Mouse (Mus musculus): ENCODE results near the gene Dph1. TPM values are rescaled to one million over a fixed set of nuclear protein-coding genes. Genes with fewer than 3 reads are reported as not detected.
A peak's percentile ranks its signal among the peaks of the same experiment; 100 is the strongest.

Dph1 gene
- polyA plus RNA-seq, 1 experiment from 2014 or later = 26.3 TPM

GRCm38 (mm10) chr11:75229289-75229688, 38.2 kb upstream of the Dph1 start:
- ATAC-seq (replicated peaks; ENCODE audit: low FRiP score, low read depth) = no peak
- peaks cover 2% of the 10 kb centered on the region; the same call in 1 of the 2 replicates for H3K4me1 ChIP-seq (replicated peaks; ENCODE audit: insufficient read depth, low read length)
- no peak for DNase-seq (ENCODE audit: low spot score)
- H3K27me3 ChIP-seq (ENCODE audit: insufficient read depth, low read length) = no peaks in the 10 kb centered on the region
- H3K9me3 ChIP-seq (replicated peaks; ENCODE audit: low read length) = no peaks in the 10 kb centered on the region
- TF ChIP-seq CTCF (IDR thresholded peaks at IDR 0.05; ENCODE audit: low read depth) = no peak
- no peak overlapping the region for H3K4me2 ChIP-seq (ENCODE audit: low read length)
- no peak overlapping the region for H3K27ac ChIP-seq
- H3K9ac ChIP-seq (ENCODE audit: low read depth, low read length) = no peak overlapping the region
- H3K4me3 ChIP-seq (replicated peaks; ENCODE audit: low read depth, low read length) = no peak overlapping the region
- 67% methylated on average over 6 of the region's 6 CpGs for WGBS
- H3K36me3 ChIP-seq (ENCODE audit: insufficient read depth, low read length) = no peaks in the 10 kb centered on the region

GRCm38 (mm10) chr11:75227632-75228031, 36.6 kb upstream of the Dph1 start:
- no peaks in the 10 kb centered on the region for H3K27me3 ChIP-seq (ENCODE audit: insufficient read depth, low read length)
- TF ChIP-seq CTCF (IDR thresholded peaks at IDR 0.05; ENCODE audit: low read depth) = no peak

GRCm38 (mm10) chr11:75224835-75225234, 33.8 kb upstream of the Dph1 start:
- Histone ChIP-seq H3K4me2 (ENCODE audit: low read length) (no peak overlapping the region), H3K9me3 (replicated peaks; ENCODE audit: low read length) (no peaks in the 10 kb centered on the region), H3K4me1 (replicated peaks; ENCODE audit: insufficient read depth, low read length) (no peaks in the 10 kb centered on the region), H3K9ac (ENCODE audit: low read depth, low read length) (no peak overlapping the region), H3K27me3 (ENCODE audit: insufficient read depth, low read length) (no peaks in the 10 kb centered on the region), H3K4me3 (replicated peaks; ENCODE audit: low read depth, low read length) (no peak overlapping the region), H3K27ac (no peak overlapping the region), H3K36me3 (ENCODE audit: insufficient read depth, low read length) (no peaks in the 10 kb centered on the region)
- WGBS = 88% methylated on average over 4 of the region's 4 CpGs
- DNase-seq (ENCODE audit: low spot score) (no peak), ATAC-seq (replicated peaks; ENCODE audit: low FRiP score, low read depth) (no peak)
- TF ChIP-seq CTCF (IDR thresholded peaks at IDR 0.05; ENCODE audit: low read depth) = no peak

More at GRCm38 (mm10) chr11:75227632-75228031, 36.6 kb upstream of the Dph1 start:
- Histone ChIP-seq H3K9me3 (replicated peaks; ENCODE audit: low read length) (no peaks in the 10 kb centered on the region), H3K4me1 (replicated peaks; ENCODE audit: insufficient read depth, low read length) (no peaks in the 10 kb centered on the region), H3K4me2 (ENCODE audit: low read length) (no peak overlapping the region), H3K4me3 (replicated peaks; ENCODE audit: low read depth, low read length) (no peak overlapping the region), H3K9ac (ENCODE audit: low read depth, low read length) (no peak overlapping the region), H3K27ac (no peak overlapping the region), H3K36me3 (ENCODE audit: insufficient read depth, low read length) (no peaks in the 10 kb centered on the region)
- WGBS = 30% methylated on average over 3 of the region's 3 CpGs
- ATAC-seq (replicated peaks; ENCODE audit: low FRiP score, low read depth) (no peak), DNase-seq (ENCODE audit: low spot score) (no peak)

- no peak for TF ChIP-seq CTCF (IDR thresholded peaks at IDR 0.05; ENCODE audit: low read depth)
- DNase-seq (ENCODE audit: low spot score) (no peak), ATAC-seq (replicated peaks; ENCODE audit: low FRiP score, low read depth) (no peak)
- H3K4me1 ChIP-seq (replicated peaks; ENCODE audit: insufficient read depth, low read length) = no peaks in the 10 kb centered on the region
- WGBS = 84% methylated on average over 12 of the region's 12 CpGs
- no peaks in the 10 kb centered on the region for H3K27me3 ChIP-seq (ENCODE audit: insufficient read depth, low read length)
- H3K4me3 ChIP-seq (replicated peaks; ENCODE audit: low read depth, low read length) = no peak overlapping the region
- H3K27ac ChIP-seq = no peak overlapping the region
- no peaks in the 10 kb centered on the region for H3K36me3 ChIP-seq (ENCODE audit: insufficient read depth, low read length)
- no peak overlapping the region for H3K4me2 ChIP-seq (ENCODE audit: low read length)
- no peaks in the 10 kb centered on the region for H3K9me3 ChIP-seq (replicated peaks; ENCODE audit: low read length)
- no peak overlapping the region for H3K9ac ChIP-seq (ENCODE audit: low read depth, low read length)
Observed at GRCm38 (mm10) chr11:75224062-75224461, 33.0 kb upstream of the Dph1 start.

GRCm38 (mm10) chr11:75220517-75221145, 29.6 kb upstream of the Dph1 start:
- TF ChIP-seq CTCF (IDR thresholded peaks at IDR 0.05; ENCODE audit: low read depth) = no peak
- ATAC-seq (replicated peaks; ENCODE audit: low FRiP score, low read depth) (no peak), DNase-seq (ENCODE audit: low spot score) (no peak)
- Histone ChIP-seq H3K4me2 (ENCODE audit: low read length) (no peak overlapping the region), H3K9ac (ENCODE audit: low read depth, low read length) (no peak overlapping the region), H3K27me3 (ENCODE audit: insufficient read depth, low read length) (no peaks in the 10 kb centered on the region), H3K9me3 (replicated peaks; ENCODE audit: low read length) (no peaks in the 10 kb centered on the region), H3K4me1 (replicated peaks; ENCODE audit: insufficient read depth, low read length) (no peaks in the 10 kb centered on the region), H3K27ac (no peak overlapping the region), H3K36me3 (ENCODE audit: insufficient read depth, low read length) (no peaks in the 10 kb centered on the region), H3K4me3 (replicated peaks; ENCODE audit: low read depth, low read length) (no peak overlapping the region)
- 39% methylated on average over 5 of the region's 6 CpGs for WGBS

GRCm38 (mm10) chr11:75220115-75220514, 29.1 kb upstream of the Dph1 start:
- H3K4me2 ChIP-seq (ENCODE audit: low read length) = no peak overlapping the region
- H3K27me3 ChIP-seq (ENCODE audit: insufficient read depth, low read length) = no peaks in the 10 kb centered on the region
- no peaks in the 10 kb centered on the region for H3K9me3 ChIP-seq (replicated peaks; ENCODE audit: low read length)
- 35% methylated on average over 9 of the region's 9 CpGs for WGBS
- ATAC-seq (replicated peaks; ENCODE audit: low FRiP score, low read depth) (no peak), DNase-seq (ENCODE audit: low spot score) (peak; percentile 32)
- H3K4me3 ChIP-seq (replicated peaks; ENCODE audit: low read depth, low read length) = no peak overlapping the region
- no peaks in the 10 kb centered on the region for H3K36me3 ChIP-seq (ENCODE audit: insufficient read depth, low read length)
- TF ChIP-seq CTCF (IDR thresholded peaks at IDR 0.05; ENCODE audit: low read depth) = no peak
- 0 out of 2 replicates have a peak, but pooled peaks cover 3% of the 10 kb centered on the region for H3K4me1 ChIP-seq (replicated peaks; ENCODE audit: insufficient read depth, low read length)
- no peak overlapping the region for H3K9ac ChIP-seq (ENCODE audit: low read depth, low read length)
- no peak overlapping the region for H3K27ac ChIP-seq

Data from kidney, postnatal 0 days (tissue).